Mouse (Mus musculus): ENCODE data around the gene Spsb3.

GRCm38 (mm10) chr17:24900014-24900413 is 13.6 kb downstream of the Spsb3 start:
- TF ChIP-seq CTCF (conservative IDR thresholded peaks at IDR 0.05; ENCODE audit: insufficient read depth, insufficient read length, low read depth, low read length): no peak
- no peak for TF ChIP-seq POLR2A (IDR thresholded peaks at IDR 0.05; ENCODE audit: low read depth, low read length)

Measured in kidney, adult 2 months (tissue).